In genomic region chr12:116262555-116263341, GRCm38 (mm10) we compare ENCODE assay signal across 8 mouse cellular contexts. TPM values are rescaled to one million over a fixed set of nuclear protein-coding genes. Genes with fewer than 3 reads are reported as not detected.
DNase-seq lines count a peak whose midpoint lies in the region; ATAC-seq and TF ChIP-seq lines count a peak whose summit lies in the region.

TSS of gene Wdr60 (minus strand) at chr12:116263022.

- TF ChIP-seq CTCF in lung, postnatal 0 days (IDR thresholded peaks at IDR 0.05) = no peak

- no peaks in the 10 kb centered on the region for H3K4me1 ChIP-seq in hindbrain, embryonic 11.5 days (replicated peaks; ENCODE audit: control insufficient read depth, insufficient read depth, low read length)
- H3K4me1 ChIP-seq in lung, postnatal 0 days (ENCODE audit: insufficient read depth, low read depth, low read length) = no peaks in the 10 kb centered on the region

- H3K36me3 ChIP-seq in hindbrain, embryonic 11.5 days (ENCODE audit: control insufficient read depth, insufficient read depth, low read length) = no peaks in the 10 kb centered on the region
- no peaks in the 10 kb centered on the region for H3K36me3 ChIP-seq in lung, postnatal 0 days (ENCODE audit: insufficient read depth, low read length)

- H3K27ac ChIP-seq in hindbrain, embryonic 11.5 days (ENCODE audit: low read depth, low read length) = peak within 1 kb of the TSS; percentile 45; the same call in 1 of the 2 replicates
- peak within 1 kb of the TSS; percentile 48 for H3K27ac ChIP-seq in lung, postnatal 0 days (ENCODE audit: low read length)

- H3K27me3 ChIP-seq in hindbrain, embryonic 11.5 days (ENCODE audit: control insufficient read depth, insufficient read depth, low read length) = no peaks in the 10 kb centered on the region
- no peaks in the 10 kb centered on the region for H3K27me3 ChIP-seq in lung, postnatal 0 days (replicated peaks; ENCODE audit: insufficient read depth, low read length)

- H3K4me3 ChIP-seq in hindbrain, embryonic 11.5 days (ENCODE audit: low read depth, low read length) = peak within 1 kb of the TSS; percentile 56
- H3K4me3 ChIP-seq in lung, postnatal 0 days (ENCODE audit: low read depth, low read length) = peak within 1 kb of the TSS; percentile 55

- 5% methylated on average over 39 of the region's 47 CpGs for WGBS in hindbrain, embryonic 11.5 days
- WGBS in lung, postnatal 0 days = 6% methylated on average over 47 of the region's 47 CpGs

- no peak for TF ChIP-seq EP300 in lung, postnatal 0 days (IDR thresholded peaks at IDR 0.05)

- peak within 1 kb of the TSS; percentile 74 for H3K4me2 ChIP-seq in hindbrain, embryonic 11.5 days (replicated peaks; ENCODE audit: low read depth, low read length)
- peak within 1 kb of the TSS; percentile 60 for H3K4me2 ChIP-seq in lung, postnatal 0 days (replicated peaks; ENCODE audit: low read depth, low read length)

- H3K9ac ChIP-seq in hindbrain, embryonic 11.5 days (ENCODE audit: low read depth, low read length) = peak within 1 kb of the TSS; percentile 71
- H3K9ac ChIP-seq in lung, postnatal 0 days (replicated peaks; ENCODE audit: low read depth) = peak within 1 kb of the TSS; percentile 39

- peak; percentile 99 for ATAC-seq in hindbrain, embryonic 11.5 days (ENCODE audit: low FRiP score)
- peak; percentile 99 for ATAC-seq in lung, postnatal 0 days

- DNase-seq in MEL-GATA-1-ER (ENCODE audit: extremely low read depth, low read depth) = peak; percentile 92
- DNase-seq in cerebellum, adult 9-10 months = peak; percentile 87
- peak; percentile 67 to 93 for DNase-seq in frontal cortex, adult 2 months (ENCODE audit: extremely low spot score in 1 of 2, low spot score in 1 of 2)
- DNase-seq in hindbrain, embryonic 11.5 days (ENCODE audit: low spot score) = peak; percentile 92
- peak; percentile 81 to 87 for DNase-seq in layer of hippocampus, postnatal 10 days (ENCODE audit: low spot score in 2 of 2)
- DNase-seq in lung, postnatal 0 days (ENCODE audit: low spot score) = peak; percentile 91
- DNase-seq in ovary, postnatal 10 days (ENCODE audit: low spot score) = peak; percentile 75
- peak; percentile 88 for DNase-seq in thymus, postnatal 0 days (ENCODE audit: low spot score)

- no peaks in the 10 kb centered on the region for H3K9me3 ChIP-seq in hindbrain, embryonic 11.5 days (ENCODE audit: control insufficient read depth, low read length)
- no peaks in the 10 kb centered on the region for H3K9me3 ChIP-seq in lung, postnatal 0 days (ENCODE audit: low read length)

RNA-seq across cellular contexts. Expression of gene Wdr60, which starts in this region (rescaled TPM):
- polyA plus RNA-seq in frontal cortex, adult 2 months (2012; rRNA removed) = 27.8 TPM in 2 replicates
- polyA plus RNA-seq in hindbrain, embryonic 11.5 days (2014; fragmentation: Nextera tagmentation; extraction: Ambion mirVana) = 15.3 and 17.3 TPM in 2 replicates
- 10 to 100 TPM; 12.6 to 15.6 TPM for total RNA-seq in layer of hippocampus, postnatal 10 days (2021)
- polyA plus RNA-seq in lung, postnatal 0 days (2015; fragmentation: Nextera tagmentation; extraction: Ambion mirVana) = 15.4 and 16.6 TPM in 2 replicates
- 6.7 and 9.5 TPM in 2 replicates for polyA plus RNA-seq in thymus, postnatal 0 days (2015; fragmentation: Nextera tagmentation; extraction: Ambion mirVana)

Comparison
In these comparisons a context has a peak if more than half of its experiments do, and no peak if none do; other contexts are left out.
1. Peak in every context shown above with its lines: DNase-seq, ATAC-seq, H3K4me3 ChIP-seq and H3K27ac ChIP-seq.